Mouse (Mus musculus) lung, embryonic 16.5 days (tissue): ENCODE measurements around the gene Phlpp2. TPM values are rescaled to one million over a fixed set of nuclear protein-coding genes. Genes with fewer than 3 reads are reported as not detected.
"Not testable (repeated sequence)": the region's sequence is repeated elsewhere in the genome, so short reads cannot be mapped to it uniquely, and the experiment has no call there.

Experiments used
- ATAC-seq: fragments of 200-750 bp; cut with Nextera tagmentation; 2 replicates; pipeline ENCODE4 v1.8.0; 2017; ENCODE audit warnings: low read depth, mild to moderate bottlenecking, moderate library complexity
- H3K27ac ChIP-seq: fragments of 300-500 bp; sonication (generic); 2 replicates; pipeline ENCODE4 v1.5.1; 2014; ENCODE audit warnings: mild to moderate bottlenecking, control low read depth, low read length
- H3K27me3 ChIP-seq: fragments of 300-500 bp; sonication (generic); 2 replicates; pipeline ENCODE4 v1.6.1; 2014; ENCODE audit warnings: low read depth, low read length, mixed read lengths; ENCODE audit not compliant: control insufficient read depth, insufficient read depth
- H3K36me3 ChIP-seq: fragments of 300-500 bp; sonication (generic); 2 replicates; pipeline ENCODE4 v1.6.1; 2014; ENCODE audit warnings: low read length; ENCODE audit not compliant: control insufficient read depth, insufficient read depth
- H3K4me1 ChIP-seq: fragments of 300-500 bp; sonication (generic); replicated peaks from 2 replicates; pipeline ENCODE4 v1.6.1; 2014; ENCODE audit warnings: low read length, mixed read lengths; ENCODE audit not compliant: control insufficient read depth, insufficient read depth
- H3K4me2 ChIP-seq: fragments of 300-500 bp; sonication (generic); 2 replicates; pipeline ENCODE4 v1.6.1; 2014; ENCODE audit warnings: low read depth, low read length, control low read depth
- H3K4me3 ChIP-seq: fragments of 300-500 bp; sonication (generic); 2 replicates; pipeline ENCODE4 v1.5.1; 2014; ENCODE audit warnings: mild to moderate bottlenecking, low read length, control low read depth
- H3K9ac ChIP-seq: fragments of 300-500 bp; sonication (generic); 2 replicates; pipeline ENCODE4 v1.6.1; 2014; ENCODE audit warnings: low read length, control low read depth
- H3K9me3 ChIP-seq: fragments of 300-500 bp; sonication (generic); 2 replicates; pipeline ENCODE4 v1.6.1; 2016; ENCODE audit warnings: low read length; ENCODE audit not compliant: control insufficient read depth
- WGBS: fragments of 180-500 bp; shearing (Covaris S2); extraction: QIAGEN DNeasy Blood & Tissue Kit; methylation state at CpG from one replicate; pipeline ENCODE4 v1.1.7; 2014; 5-methylcytosine and 5-hydroxymethylcytosine counted together
- polyA plus RNA-seq: library from polyadenylated mRNA; unstranded; fragments of >200 nt; fragmentation: Nextera tagmentation; extraction: Ambion mirVana; gene quantifications from 2 replicates; pipeline ENCODE4 v1.2.1, GENCODE M21; 2015

Gene Phlpp2
- polyA plus RNA-seq, 1 experiment from 2014 or later = 2.2 TPM

DNA sequence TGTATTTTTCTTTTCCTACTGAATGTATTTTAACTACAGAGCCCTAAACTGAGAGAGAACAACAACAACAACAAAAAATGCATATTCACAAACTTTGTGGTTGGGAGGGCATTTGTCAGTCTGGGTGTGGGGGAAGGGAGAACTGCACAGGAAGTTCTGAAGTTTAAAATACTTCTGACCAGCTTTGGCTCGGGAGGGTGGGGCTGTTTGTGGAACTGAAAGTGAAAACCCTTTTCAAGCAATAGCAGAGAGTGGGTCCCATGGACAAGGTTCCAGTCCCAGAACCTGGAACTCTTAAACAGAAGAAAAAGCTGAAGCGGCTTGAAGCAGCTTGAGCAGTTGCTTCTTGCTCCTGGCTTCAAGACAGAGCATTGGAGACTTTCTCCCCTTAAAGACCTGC lies 4.9 kb upstream of the Phlpp2 start:
- Histone ChIP-seq H3K36me3 (peaks cover 16% of the 10 kb centered on the region), H3K4me1 (peaks cover 4% of the 10 kb centered on the region), H3K9me3 (no peaks in the 10 kb centered on the region), H3K4me3 (no peak overlapping the region), H3K4me2 (no peak overlapping the region), H3K9ac (0 out of 2 replicates have a peak overlapping the region, but pooled peaks have one; percentile 24), H3K27me3 (no peaks in the 10 kb centered on the region), H3K27ac (peak overlapping the region; percentile 36; the same call in 1 of the 2 replicates)
- ATAC-seq = no peak
- WGBS = 58% methylated on average over 2 of the region's 2 CpGs

DNA sequence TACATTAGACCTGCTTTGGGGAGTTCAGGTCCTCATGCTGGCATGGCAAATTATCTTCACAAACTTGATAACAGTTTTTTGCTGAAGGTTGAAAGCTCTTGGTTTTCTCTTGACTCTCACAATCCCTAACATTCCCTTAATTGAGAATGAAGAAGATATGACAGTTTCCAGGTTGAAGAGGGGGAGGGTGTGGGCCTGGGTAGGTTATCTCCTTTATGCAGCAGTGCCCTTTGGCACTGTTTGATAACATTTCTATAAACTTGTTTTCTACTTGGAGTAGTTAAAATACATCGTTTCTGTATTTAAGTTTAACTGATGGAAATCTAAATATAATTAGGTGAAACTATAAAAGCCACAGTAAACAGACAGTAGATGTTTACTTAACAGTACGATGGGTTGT lies 3.5 kb upstream of the Phlpp2 start:
- peaks cover 14% of the 10 kb centered on the region for H3K36me3 ChIP-seq
- no peak for ATAC-seq
- H3K4me1 ChIP-seq = peaks cover 7% of the 10 kb centered on the region
- no peak overlapping the region for H3K4me2 ChIP-seq
- no peaks in the 10 kb centered on the region for H3K27me3 ChIP-seq
- H3K27ac ChIP-seq = no peak overlapping the region
- 51% methylated on average over 2 of the region's 2 CpGs for WGBS
- no peaks in the 10 kb centered on the region for H3K9me3 ChIP-seq
- no peak overlapping the region for H3K9ac ChIP-seq
- H3K4me3 ChIP-seq = no peak overlapping the region

DNA sequence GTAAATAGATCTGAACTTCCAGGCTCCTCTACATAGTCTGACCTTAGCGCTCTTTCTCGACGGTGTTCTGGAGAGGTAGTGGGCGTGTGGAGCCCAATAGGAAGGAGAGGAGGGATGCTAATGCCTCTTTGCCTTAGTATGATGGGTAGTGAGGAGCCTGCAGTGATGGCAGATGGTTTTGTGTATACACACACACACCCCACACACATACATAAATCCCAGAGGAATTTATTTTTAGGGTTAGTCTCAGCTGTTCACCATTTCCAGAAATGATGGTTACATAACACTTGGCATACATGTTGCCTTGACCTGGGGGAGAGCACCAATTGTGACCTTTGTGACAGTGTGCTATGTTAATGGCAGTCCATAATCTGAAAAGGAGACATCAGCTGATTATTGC lies 2.8 kb upstream of the Phlpp2 start:
- no peak overlapping the region for H3K4me3 ChIP-seq
- peaks cover 7% of the 10 kb centered on the region for H3K4me1 ChIP-seq
- no peaks in the 10 kb centered on the region for H3K27me3 ChIP-seq
- H3K9me3 ChIP-seq = no peaks in the 10 kb centered on the region
- no peak overlapping the region for H3K27ac ChIP-seq
- WGBS = 80% methylated on average over 4 of the region's 4 CpGs
- H3K4me2 ChIP-seq = no peak overlapping the region
- H3K36me3 ChIP-seq = peaks cover 6% of the 10 kb centered on the region
- ATAC-seq = no peak
- no peak overlapping the region for H3K9ac ChIP-seq

DNA sequence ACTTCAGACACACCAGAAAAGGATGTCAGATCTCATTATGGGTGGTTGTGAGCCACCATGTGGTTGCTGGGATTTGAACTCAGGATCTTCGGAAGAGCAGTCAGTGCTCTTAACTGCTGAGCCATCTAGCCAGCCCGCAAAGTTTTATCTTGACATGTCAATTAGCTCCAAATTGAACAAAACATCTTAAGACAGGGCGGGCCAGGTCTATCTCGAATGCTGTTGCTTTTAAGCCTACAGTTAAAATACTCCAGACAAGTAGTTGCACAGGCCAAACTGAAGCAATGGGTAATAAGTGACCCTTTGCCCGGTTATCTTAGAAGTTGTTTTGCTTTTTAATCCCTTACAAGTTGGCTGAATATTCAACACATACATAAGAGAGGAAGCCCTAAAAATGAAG lies 1.7 kb upstream of the Phlpp2 start:
- no peak for ATAC-seq
- no peaks in the 10 kb centered on the region; the same call in 1 of the 2 replicates for H3K36me3 ChIP-seq
- H3K27me3 ChIP-seq = no peaks in the 10 kb centered on the region
- H3K9me3 ChIP-seq = no peaks in the 10 kb centered on the region
- H3K9ac ChIP-seq = no peak overlapping the region
- no peak overlapping the region for H3K4me2 ChIP-seq
- no peak overlapping the region for H3K4me3 ChIP-seq
- H3K4me1 ChIP-seq = peaks cover 7% of the 10 kb centered on the region
- WGBS = 89% methylated on average over 5 of the region's 5 CpGs
- no peak overlapping the region for H3K27ac ChIP-seq

DNA sequence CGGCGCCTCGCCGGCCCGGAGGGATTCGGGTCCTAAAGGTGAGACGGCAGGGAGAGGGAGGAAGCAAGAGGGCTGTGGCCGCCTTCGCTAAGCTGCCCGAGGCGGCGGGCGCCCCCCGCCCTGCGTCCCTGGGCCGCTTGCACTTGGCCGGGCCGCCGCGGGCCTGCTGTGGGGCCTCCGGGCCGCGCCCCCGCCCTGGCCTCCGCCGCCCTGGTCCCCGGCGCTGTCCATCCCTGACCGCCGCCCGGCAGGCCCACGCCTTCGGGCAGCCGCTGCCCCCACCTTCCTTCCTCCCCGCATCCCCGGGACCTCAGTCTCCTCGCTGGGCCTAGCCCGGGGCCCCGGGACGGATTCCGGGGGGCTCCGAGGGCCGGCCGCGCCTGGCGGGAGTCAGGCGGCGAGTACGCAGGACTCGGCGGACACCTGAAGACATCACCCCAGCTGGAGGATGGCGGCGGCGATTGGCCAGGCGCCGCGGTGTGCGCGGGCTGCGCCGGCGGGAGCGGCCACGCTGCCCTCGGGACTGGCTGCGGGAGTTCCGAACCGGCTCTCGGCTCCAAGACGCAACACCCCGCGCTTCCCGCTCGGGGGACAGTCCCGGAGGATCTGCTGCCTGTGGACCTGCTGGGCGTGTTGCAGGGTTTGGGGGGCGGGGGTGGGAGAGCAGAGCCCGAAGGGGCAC lies 479 bp downstream of the Phlpp2 start:
- H3K9ac ChIP-seq = peak overlapping the region; percentile 96
- H3K27ac ChIP-seq = peak overlapping the region; percentile 91
- H3K9me3 ChIP-seq = no peaks in the 10 kb centered on the region
- no peaks in the 10 kb centered on the region for H3K27me3 ChIP-seq
- ATAC-seq = peak; percentile 83
- peak overlapping the region; percentile 92 for H3K4me3 ChIP-seq
- H3K4me2 ChIP-seq = peak overlapping the region; percentile 83
- H3K4me1 ChIP-seq = peaks cover 7% of the 10 kb centered on the region
- under 1% methylated on average over 45 of the region's 78 CpGs for WGBS
- H3K36me3 ChIP-seq = no peaks in the 10 kb centered on the region

DNA sequence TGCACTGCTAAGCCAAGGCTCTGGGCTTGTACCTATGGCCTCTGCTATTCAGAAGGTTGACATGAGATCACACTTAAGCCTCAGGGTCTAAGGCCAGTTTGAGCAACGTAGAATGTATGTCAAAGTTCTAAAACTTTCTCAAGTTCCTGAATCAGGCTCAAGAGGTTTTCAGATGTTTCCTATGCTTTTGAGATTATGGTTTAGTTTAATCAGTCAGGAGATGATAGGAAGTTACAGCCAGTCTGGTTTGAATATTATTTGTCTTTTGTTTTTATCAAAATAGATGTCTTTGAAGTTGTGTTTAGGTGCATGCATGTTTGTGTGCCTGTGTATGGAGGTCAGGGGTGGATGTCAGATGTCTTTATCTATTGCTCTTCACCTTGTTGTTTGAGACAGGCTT lies 2.7 kb downstream of the Phlpp2 start:
- Histone ChIP-seq H3K4me1 (peaks cover 7% of the 10 kb centered on the region), H3K27me3 (no peaks in the 10 kb centered on the region), H3K27ac (no peak overlapping the region), H3K4me3 (no peak overlapping the region), H3K9ac (no peak overlapping the region), H3K9me3 (no peaks in the 10 kb centered on the region), H3K4me2 (no peak overlapping the region), H3K36me3 (no peaks in the 10 kb centered on the region)
- WGBS = 56% methylated on average over 1 of the region's 1 CpGs
- no peak for ATAC-seq

DNA sequence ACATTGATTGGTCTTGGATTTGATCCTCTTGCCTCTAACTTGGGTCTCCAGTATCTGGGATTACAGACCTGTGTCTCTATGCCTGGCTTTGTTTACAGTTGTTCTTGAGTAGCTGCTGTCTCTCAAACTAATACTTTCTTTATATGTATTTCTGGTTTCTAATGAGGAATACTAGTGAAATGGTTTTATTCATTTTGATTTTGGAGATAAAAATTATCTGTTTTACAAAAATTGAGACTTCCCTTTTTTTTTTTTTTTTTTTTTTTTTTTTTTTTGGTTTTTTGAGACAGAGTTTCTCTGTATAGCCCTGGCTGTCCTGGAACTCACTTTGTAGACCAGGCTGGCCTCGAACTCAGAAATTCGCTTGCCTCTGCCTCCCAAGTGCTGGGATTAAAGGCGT lies 5.5 kb downstream of the Phlpp2 start:
- not testable (repeated sequence) for H3K36me3 ChIP-seq, H3K27me3 ChIP-seq, ATAC-seq, H3K9ac ChIP-seq, H3K4me2 ChIP-seq, H3K27ac ChIP-seq, H3K4me3 ChIP-seq, H3K4me1 ChIP-seq, H3K9me3 ChIP-seq
- 88% methylated on average over 3 of the region's 3 CpGs for WGBS

DNA sequence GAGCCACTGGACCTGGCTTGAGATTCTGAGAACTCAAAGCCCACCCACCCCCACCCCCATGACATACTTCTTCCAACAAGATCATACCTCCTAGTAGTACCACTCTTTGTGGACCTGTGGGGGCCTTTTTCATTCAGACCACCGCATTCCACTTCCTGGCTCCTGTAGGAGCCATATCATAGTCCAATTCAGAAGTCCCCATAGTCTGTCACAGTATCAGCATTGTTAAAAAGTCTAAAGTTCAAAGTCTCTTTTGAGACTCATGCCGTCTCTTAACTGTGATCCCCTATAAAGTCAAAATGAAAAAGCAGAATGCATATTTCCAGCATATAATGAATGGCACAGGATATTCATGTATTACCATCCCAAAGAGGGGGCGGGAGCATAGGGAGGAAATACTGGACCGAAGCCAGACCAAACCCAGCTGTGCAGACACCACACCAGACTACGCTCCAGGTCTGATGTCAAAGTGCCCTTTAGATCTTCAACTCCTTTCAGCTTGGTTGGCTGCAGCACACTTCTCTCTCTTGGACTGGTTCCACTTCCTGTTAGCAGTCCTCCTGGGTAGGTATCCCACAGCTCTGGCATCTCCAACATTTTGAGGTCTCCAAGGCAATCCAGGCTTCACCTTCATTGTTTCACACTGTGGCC lies 11.8 kb downstream of the Phlpp2 start:
- no peak overlapping the region for H3K9ac ChIP-seq
- H3K4me3 ChIP-seq = no peak overlapping the region
- no peak for ATAC-seq
- H3K4me1 ChIP-seq = no peaks in the 10 kb centered on the region
- no peak overlapping the region for H3K27ac ChIP-seq
- peaks cover 2% of the 10 kb centered on the region for H3K36me3 ChIP-seq
- no peaks in the 10 kb centered on the region for H3K9me3 ChIP-seq
- WGBS = 75% methylated on average over 5 of the region's 5 CpGs
- H3K4me2 ChIP-seq = no peak overlapping the region
- H3K27me3 ChIP-seq = no peaks in the 10 kb centered on the region

DNA sequence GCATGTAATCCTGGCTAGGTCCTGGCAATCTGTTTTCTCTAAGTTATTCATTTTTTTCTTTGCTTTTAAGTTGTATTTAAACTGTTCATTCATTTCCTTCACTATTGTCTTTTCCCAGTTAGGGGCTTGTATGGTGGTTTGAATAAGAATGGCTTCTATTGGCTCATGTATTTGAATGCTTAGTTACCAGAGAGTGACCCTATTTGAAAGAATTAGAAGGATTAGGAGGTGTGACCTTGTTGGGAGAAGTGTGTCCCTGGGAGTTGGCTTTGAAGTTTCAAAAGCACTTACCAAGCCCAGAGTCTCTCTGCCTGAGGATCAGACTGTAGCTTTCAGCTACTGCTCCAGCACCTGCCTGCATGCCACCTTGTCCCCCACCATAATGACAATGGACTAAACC lies 17.0 kb downstream of the Phlpp2 start:
- peaks cover 2% of the 10 kb centered on the region; the same call in 1 of the 2 replicates for H3K36me3 ChIP-seq
- no peaks in the 10 kb centered on the region for H3K27me3 ChIP-seq
- no peak overlapping the region for H3K9ac ChIP-seq
- no peaks in the 10 kb centered on the region for H3K4me1 ChIP-seq
- H3K4me2 ChIP-seq = no peak overlapping the region
- no peak overlapping the region for H3K27ac ChIP-seq
- no peak for ATAC-seq
- H3K9me3 ChIP-seq = no peaks in the 10 kb centered on the region
- H3K4me3 ChIP-seq = no peak overlapping the region
